Mouse (Mus musculus): ENCODE measurements around the gene Tcp11. TPM values are rescaled to one million over a fixed set of nuclear protein-coding genes. Genes with fewer than 3 reads are reported as not detected.

Tcp11 gene
- total and polyA plus RNA-seq, 3 experiments, result 0.24 TPM; not detected in 2

Other genes starting within 250 kb of the Tcp11 start
- gene Snrpc, start 242.5 kb downstream of the Tcp11 start, total RNA-seq (2021), result 10 to 100 TPM; 74.5 to 79.8 TPM
- 180 and 188 TPM in 2 replicates for gene Snrpc, start 242.5 kb downstream of the Tcp11 start, polyA plus RNA-seq (2012; rRNA removed)
- gene Uhrf1bp1, start 224.2 kb downstream of the Tcp11 start, total RNA-seq (2021), result 10 to 100 TPM; 25.2 to 38.7 TPM
- 14.1 and 15.0 TPM in 2 replicates for gene Uhrf1bp1, start 224.2 kb downstream of the Tcp11 start, polyA plus RNA-seq (2012; rRNA removed)
- gene Anks1, start 171.3 kb downstream of the Tcp11 start, total RNA-seq (2021), result 10 to 100 TPM; 23.5 to 24.9 TPM
- 41.3 and 44.8 TPM in 2 replicates for gene Anks1, start 171.3 kb downstream of the Tcp11 start, polyA plus RNA-seq (2012; rRNA removed)
- gene Taf11, start 170.8 kb downstream of the Tcp11 start, total RNA-seq (2021), result 10 to 100 TPM; 17.7 to 30.9 TPM
- gene Taf11, start 170.8 kb downstream of the Tcp11 start, polyA plus RNA-seq (2012; rRNA removed), result 7.4 and 8.3 TPM in 2 replicates
- gene Scube3, start 61.5 kb upstream of the Tcp11 start, total RNA-seq (2021), result 10 to 100 TPM in 1 of 2 experiments, 1 to 10 TPM in 1; 9.8 to 16.7 TPM
- 28.1 and 33.1 TPM in 2 replicates for gene Scube3, start 61.5 kb upstream of the Tcp11 start, polyA plus RNA-seq (2012; rRNA removed)
- 10 to 100 TPM; 31.3 to 39.2 TPM for gene Zfp523, start 96.5 kb upstream of the Tcp11 start, total RNA-seq (2021)
- 118 and 122 TPM in 2 replicates for gene Zfp523, start 96.5 kb upstream of the Tcp11 start, polyA plus RNA-seq (2012; rRNA removed)
- 1 to 10 TPM; 1.5 to 1.8 TPM for gene Def6, start 127.1 kb upstream of the Tcp11 start, total RNA-seq (2021)
- 2.8 and 3.3 TPM in 2 replicates for gene Def6, start 127.1 kb upstream of the Tcp11 start, polyA plus RNA-seq (2012; rRNA removed)
- 10 to 100 TPM; 39.3 to 60.3 TPM for gene Ppard, start 152.1 kb upstream of the Tcp11 start, total RNA-seq (2021)
- 58.0 and 65.5 TPM in 2 replicates for gene Ppard, start 152.1 kb upstream of the Tcp11 start, polyA plus RNA-seq (2012; rRNA removed)
- gene Fance, start 232.9 kb upstream of the Tcp11 start, total RNA-seq (2021), result 10 to 100 TPM; 19.5 to 22.5 TPM
- 27.8 and 31.5 TPM in 2 replicates for gene Fance, start 232.9 kb upstream of the Tcp11 start, polyA plus RNA-seq (2012; rRNA removed)
- gene Rpl10a, start 247.8 kb upstream of the Tcp11 start, total RNA-seq (2021), result 100 to 1,000 TPM; 826 to 935 TPM
- gene Rpl10a, start 247.8 kb upstream of the Tcp11 start, polyA plus RNA-seq (2012; rRNA removed), result 2,217 and 2,897 TPM in 2 replicates